Mouse (Mus musculus) liver, adult (tissue): Measurements from ENCODE around the gene Ptprcap.

Experiments
- GATA4 ChIP-seq: IDR thresholded peaks from 2 replicates; pipeline ENCODE4 v1.6.1; 2014; ENCODE audit warnings: mild to moderate bottlenecking, low read length; ENCODE audit not compliant: insufficient replicate concordance

The Ptprcap gene

GRCm38 (mm10) chr19:4153232-4153654, at the start of gene Ptprcap:
Gene Ptprcap, plus strand, starts transcription at chr19:4153604.
- TF ChIP-seq GATA4, result no peak

GRCm38 (mm10) chr19:4103792-4104191, 49.6 kb upstream of the Ptprcap start:
- no peak for TF ChIP-seq GATA4

GRCm38 (mm10) chr19:4104675-4105194, 48.7 kb upstream of the Ptprcap start:
- TF ChIP-seq GATA4, result no peak

- no peak for TF ChIP-seq GATA4
These were observed 46.8 kb upstream of the Ptprcap start for GRCm38 (mm10) chr19:4106654-4107053.

- TF ChIP-seq GATA4, result no peak
These were observed 44.9 kb upstream of the Ptprcap start for GRCm38 (mm10) chr19:4108535-4108934.

- no peak for TF ChIP-seq GATA4
These were observed 41.1 kb upstream of the Ptprcap start for GRCm38 (mm10) chr19:4112063-4112960.

GRCm38 (mm10) chr19:4113186-4113805, 40.1 kb upstream of the Ptprcap start:
- TF ChIP-seq GATA4, result no peak

- no peak for TF ChIP-seq GATA4
These were observed 39.6 kb upstream of the Ptprcap start for GRCm38 (mm10) chr19:4113806-4114230.

GRCm38 (mm10) chr19:4114551-4114950, 38.9 kb upstream of the Ptprcap start:
- TF ChIP-seq GATA4, result no peak

- TF ChIP-seq GATA4, result no peak
These were observed 38.3 kb upstream of the Ptprcap start for GRCm38 (mm10) chr19:4115144-4115543.

GRCm38 (mm10) chr19:4115816-4116215, 37.6 kb upstream of the Ptprcap start:
- TF ChIP-seq GATA4, result no peak

- TF ChIP-seq GATA4, result no peak
These were observed 36.4 kb upstream of the Ptprcap start for GRCm38 (mm10) chr19:4117006-4117405.

GRCm38 (mm10) chr19:4118350-4118749, 35.1 kb upstream of the Ptprcap start:
- no peak for TF ChIP-seq GATA4

GRCm38 (mm10) chr19:4119716-4120487, 33.5 kb upstream of the Ptprcap start:
- TF ChIP-seq GATA4, result no peak

- TF ChIP-seq GATA4, result no peak
These were observed 32.9 kb upstream of the Ptprcap start for GRCm38 (mm10) chr19:4120496-4120895.

- no peak; the same call in 1 of the 2 replicates for TF ChIP-seq GATA4
These were observed 32.2 kb upstream of the Ptprcap start for GRCm38 (mm10) chr19:4121097-4121805.
